Mouse (Mus musculus): ENCODE data around the gene Olfr516.
"Not testable (repeated sequence)": the region's sequence is repeated elsewhere in the genome, so short reads cannot be mapped to it uniquely, and the experiment has no call there.

Olfr516 gene

DNA sequence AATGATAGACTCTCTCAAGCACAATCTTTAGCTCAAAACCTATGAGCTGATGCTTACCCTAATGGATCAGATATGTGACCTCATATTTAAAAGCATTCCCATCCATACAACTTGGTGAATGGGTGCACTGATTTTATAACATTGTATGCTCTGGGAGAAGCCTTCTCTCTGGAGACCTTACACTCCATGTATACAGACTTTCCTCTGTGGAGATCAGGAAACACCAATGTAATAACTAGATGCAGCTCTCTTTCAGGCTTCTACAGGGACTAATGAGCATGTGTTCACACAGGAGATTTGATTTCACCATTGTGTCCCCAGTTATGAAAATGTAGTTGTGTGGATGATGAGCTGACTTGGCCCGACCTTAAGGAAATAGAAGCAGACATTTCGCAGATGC lies at the start of gene Olfr516:
TSS of gene Olfr516 (minus strand) at position 101 of the 400 bp plus-strand sequence.
- DNase-seq (ENCODE audit: low spot score in 2 of 2): no peak

DNA sequence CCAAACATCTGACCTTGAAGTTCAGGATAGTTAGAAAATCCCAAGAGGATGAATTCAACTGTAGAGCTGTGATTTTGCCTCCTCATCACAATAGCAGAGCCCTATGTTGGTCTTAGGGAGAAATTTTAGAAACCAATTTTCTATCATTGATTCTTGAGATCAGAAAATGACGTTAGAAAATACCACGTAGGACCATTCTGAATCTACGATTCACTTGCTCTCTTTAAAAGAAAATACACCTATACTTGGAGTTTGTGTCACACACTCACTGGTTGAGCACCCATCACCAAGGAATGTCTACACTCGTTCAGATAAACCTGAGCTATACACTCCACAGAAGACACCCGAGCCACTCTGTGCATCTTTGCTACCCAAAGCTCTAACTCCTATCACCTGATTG lies 44.0 kb upstream of the Olfr516 start, which contains the start of gene Olfr519:
TSS of gene Olfr519 (minus strand) at position 101 of the 400 bp plus-strand sequence.
- DNase-seq (ENCODE audit: low spot score in 2 of 2): no peak

DNA sequence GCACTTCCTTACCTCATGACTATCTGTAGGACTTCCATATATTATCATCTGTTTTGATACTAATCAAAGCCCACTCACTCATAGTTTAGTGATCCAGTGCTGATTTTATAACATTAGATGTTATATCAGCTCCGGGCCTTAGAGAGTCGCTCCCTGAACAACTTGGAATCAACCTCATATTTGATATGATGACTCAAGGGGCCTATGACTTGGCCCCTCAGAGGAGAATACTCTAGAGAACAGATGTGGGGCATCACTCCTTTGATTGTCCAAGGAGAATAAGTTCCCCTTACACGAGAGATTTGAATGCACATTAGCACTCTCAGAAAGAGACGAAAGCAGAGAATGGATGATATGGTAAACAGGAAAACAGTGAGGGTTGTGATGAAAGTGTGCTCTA lies 34.6 kb upstream of the Olfr516 start, which contains the start of gene Olfr518:
TSS of gene Olfr518 (minus strand) at position 101 of the 400 bp plus-strand sequence.
- DNase-seq (ENCODE audit: low spot score in 2 of 2): no peak

DNA sequence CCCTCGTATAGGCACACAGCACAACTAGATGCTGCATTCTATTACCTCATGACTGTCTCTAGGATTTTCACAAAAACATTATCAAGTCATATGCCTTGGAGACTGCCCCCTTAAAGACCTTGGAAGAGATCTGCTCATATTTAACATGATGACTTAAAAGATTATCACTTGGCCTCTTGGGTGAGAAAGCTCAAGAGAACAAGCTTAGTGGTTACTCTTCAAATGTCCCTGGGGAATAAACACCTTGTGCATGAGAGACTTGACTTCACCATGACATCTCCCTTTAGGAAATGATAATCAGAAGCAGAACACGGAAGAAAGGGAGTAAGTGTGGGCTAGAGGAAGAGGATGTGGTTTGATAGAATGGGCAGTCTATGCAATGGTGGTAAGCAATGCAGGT lies 21.9 kb upstream of the Olfr516 start, which contains the start of gene Olfr517:
TSS of gene Olfr517 (minus strand) at position 101 of the 400 bp plus-strand sequence.
- no peak for DNase-seq (ENCODE audit: low spot score in 2 of 2)

DNA sequence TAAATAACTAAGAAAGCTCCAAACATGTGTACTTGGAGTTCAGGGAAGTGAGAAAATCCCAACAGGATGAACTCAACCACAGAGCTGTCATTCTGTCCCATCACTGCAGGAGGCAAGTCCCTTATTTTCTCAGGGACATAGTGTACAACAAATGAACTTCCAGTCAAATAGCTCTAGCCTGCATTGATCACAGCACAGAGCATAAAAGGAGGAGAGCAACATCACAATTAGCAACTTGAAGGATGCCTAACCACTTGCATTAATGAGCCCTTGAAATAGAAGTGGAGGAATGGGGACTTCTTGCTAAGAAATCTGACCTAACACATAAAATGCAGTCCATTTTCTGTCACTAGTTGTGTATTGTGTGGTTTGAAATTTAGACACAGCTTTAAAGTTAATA lies 24.4 kb downstream of the Olfr516 start, which contains the start of gene Olfr514:
TSS of gene Olfr514 (minus strand) at position 101 of the 400 bp plus-strand sequence.
- DNase-seq (ENCODE audit: low spot score in 2 of 2): no peak

DNA sequence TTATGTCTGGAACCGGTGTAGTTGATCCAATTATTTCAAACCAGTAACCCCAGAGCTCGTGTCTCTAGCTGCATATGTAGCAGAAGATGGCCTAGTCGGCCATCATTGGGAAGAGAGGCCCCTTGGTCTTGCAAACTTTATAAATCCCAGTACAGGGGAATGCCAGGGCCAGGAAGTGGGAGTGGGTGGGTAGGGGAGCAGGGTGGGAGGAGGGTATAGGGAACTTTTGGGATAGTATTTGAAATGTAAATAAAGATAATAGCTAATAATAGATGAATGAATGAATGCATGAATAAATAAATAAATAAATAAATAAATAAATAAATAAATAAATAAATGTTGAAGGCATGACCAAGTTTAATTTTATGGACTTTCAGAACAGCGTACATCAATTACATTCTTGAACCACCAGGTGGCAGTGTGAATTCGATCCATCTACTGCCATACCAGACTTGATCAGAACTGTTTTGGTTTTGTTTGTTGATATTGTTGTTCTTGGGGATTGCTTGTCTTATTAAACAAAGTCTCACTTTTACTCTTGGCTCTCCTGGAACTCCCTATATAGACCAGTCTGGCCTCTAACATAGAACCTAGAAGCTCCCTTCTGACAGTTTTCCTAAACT lies 35.6 kb downstream of the Olfr516 start:
- DNase-seq (ENCODE audit: low spot score in 2 of 2): not testable (repeated sequence)

DNA sequence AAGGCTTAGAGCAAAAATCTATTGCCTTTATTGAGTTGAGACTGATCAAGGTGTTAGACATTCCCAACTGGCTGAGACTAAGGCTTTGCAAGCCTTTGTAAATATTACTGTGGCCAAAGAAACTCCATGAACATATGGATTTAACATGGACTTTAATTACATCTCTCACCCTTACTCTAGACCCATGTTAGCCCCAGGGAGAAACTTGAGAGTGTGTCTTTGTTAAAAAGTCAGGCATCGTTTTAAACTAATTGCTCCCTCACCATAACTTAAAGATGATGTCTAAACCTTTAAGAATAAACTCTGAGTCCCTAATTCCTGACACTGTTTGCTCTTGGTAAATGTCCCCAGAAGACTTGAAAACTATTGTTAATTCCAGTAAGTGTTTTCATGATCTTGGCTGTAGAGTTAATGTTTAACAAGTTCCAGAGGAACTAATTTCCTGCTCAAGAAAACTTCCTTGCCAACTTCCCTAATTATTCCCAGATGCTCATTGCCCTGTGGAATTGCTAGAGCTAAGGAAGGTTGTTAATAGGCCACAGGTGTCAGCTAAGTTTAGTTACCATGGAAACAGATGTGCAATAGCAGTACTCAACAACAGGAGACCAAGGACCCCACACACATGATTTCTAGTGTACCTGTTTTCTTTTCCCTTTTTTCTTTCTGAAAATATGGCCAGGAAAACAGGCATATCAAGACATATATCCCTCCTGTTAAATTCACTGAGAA lies 53.0 kb downstream of the Olfr516 start:
- DNase-seq (ENCODE audit: low spot score in 2 of 2): no peak

Data from urinary bladder, adult 18-20 months (tissue).